Mouse (Mus musculus): ENCODE data around the gene Stxbp4. TPM values are rescaled to one million over a fixed set of nuclear protein-coding genes. Genes with fewer than 3 reads are reported as not detected.

Stxbp4 gene
- total and polyA plus RNA-seq, 3 experiments: 1.8 to 5.2 (median 5.0) TPM

DNA sequence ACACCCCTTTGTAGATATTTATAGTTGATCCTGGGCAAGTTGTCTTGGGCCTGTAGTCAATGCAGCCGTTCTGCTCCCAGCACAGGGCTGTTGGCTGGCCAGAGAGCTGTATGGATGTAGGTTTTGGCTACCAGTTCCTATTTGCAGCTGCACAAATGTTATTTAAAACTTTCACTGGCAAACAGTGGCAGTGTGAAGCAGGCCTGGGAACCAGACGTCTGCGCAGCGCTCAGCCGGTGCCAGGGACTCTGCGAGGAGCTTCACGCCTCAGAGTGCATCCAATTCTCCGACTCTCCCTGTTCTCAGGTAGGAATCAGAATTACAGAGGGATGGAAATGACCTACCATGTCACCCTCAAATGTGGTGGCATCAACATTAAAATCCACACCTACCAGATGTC is 150.2 kb downstream of the Stxbp4 start:
- no peaks in the 10 kb centered on the region for H3K27me3 ChIP-seq (ENCODE audit: control insufficient read depth, insufficient read depth, low read length)
- WGBS: 83% methylated on average over 8 of the region's 8 CpGs
- no peaks in the 10 kb centered on the region for H3K36me3 ChIP-seq (ENCODE audit: control insufficient read depth, insufficient read depth, low read length)
- H3K4me3 ChIP-seq: no peak overlapping the region
- TF ChIP-seq EP300 (IDR thresholded peaks at IDR 0.05; ENCODE audit: insufficient read depth, low read depth, low read length) (no peak), CTCF (IDR thresholded peaks at IDR 0.05) (no peak), POLR2A (IDR thresholded peaks at IDR 0.05; ENCODE audit: insufficient read depth, low read depth, low read length) (no peak)
- no peaks in the 10 kb centered on the region for H3K4me1 ChIP-seq (ENCODE audit: control insufficient read depth, insufficient read depth, low read length)
- no peak overlapping the region for H3K27ac ChIP-seq
- no peak overlapping the region for H3K9ac ChIP-seq (ENCODE audit: low read depth, low read length)
- intact Hi-C loops (cut with DNase I): no loop called here
- no peaks in the 10 kb centered on the region for H3K79me2 ChIP-seq (replicated peaks; ENCODE audit: control insufficient read depth, insufficient read depth, low read length)
- DNase-seq: no peak

DNA sequence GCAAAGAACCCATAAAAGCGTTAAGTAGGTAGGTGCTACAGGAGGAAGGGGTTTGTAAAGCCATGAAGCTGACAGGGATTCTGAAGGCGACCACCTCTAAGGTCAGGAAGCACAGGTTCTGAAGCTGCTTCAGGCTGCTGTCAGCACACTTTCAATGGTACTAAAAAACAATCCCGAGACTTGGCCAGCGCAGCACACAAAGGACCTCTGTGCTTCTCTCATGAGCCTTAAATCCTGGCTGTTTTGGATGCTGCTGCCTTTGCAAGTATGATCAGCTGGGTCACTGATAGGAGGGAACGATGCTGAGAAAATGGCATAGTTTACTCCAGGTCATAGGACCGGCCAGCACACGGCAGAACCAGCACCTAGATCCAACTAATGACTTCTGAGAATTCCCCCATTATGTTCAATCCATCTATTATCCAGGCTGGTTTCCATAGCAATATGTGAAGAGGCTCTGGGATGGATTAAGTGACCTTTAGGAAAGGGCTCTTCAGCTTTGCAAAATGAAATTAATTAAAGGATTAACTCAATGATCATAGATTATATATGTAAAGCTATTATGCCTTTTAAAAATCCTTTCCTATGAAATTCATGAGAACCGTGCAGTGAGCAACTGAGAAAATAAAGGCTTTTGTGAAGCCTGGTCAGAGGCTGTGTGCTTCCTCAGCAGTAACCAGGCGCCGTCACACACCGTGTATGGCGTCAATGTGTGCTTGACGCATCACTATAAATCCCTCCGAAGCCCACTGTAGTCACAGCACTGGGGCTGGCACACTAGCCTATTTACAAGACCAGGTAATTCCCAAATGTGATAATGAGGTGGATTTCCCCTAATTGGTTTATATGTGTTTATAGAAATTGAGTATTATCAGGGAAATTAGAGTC is 152.9 kb downstream of the Stxbp4 start:
- Histone ChIP-seq H3K4me3 (no peak overlapping the region), H3K9ac (ENCODE audit: low read depth, low read length) (no peak overlapping the region), H3K27me3 (ENCODE audit: control insufficient read depth, insufficient read depth, low read length) (no peaks in the 10 kb centered on the region), H3K4me1 (ENCODE audit: control insufficient read depth, insufficient read depth, low read length) (no peaks in the 10 kb centered on the region), H3K36me3 (ENCODE audit: control insufficient read depth, insufficient read depth, low read length) (no peaks in the 10 kb centered on the region), H3K27ac (no peak overlapping the region), H3K79me2 (replicated peaks; ENCODE audit: control insufficient read depth, insufficient read depth, low read length) (no peaks in the 10 kb centered on the region)
- no peak for DNase-seq
- WGBS: 88% methylated on average over 14 of the region's 14 CpGs
- TF ChIP-seq CTCF (IDR thresholded peaks at IDR 0.05) (no peak), EP300 (IDR thresholded peaks at IDR 0.05; ENCODE audit: insufficient read depth, low read depth, low read length) (no peak)
- intact Hi-C loops (cut with DNase I): no loop called here

GRCm38 (mm10) chr11:90483766-90484165 is 154.1 kb downstream of the Stxbp4 start:
- Histone ChIP-seq H3K79me2 (replicated peaks; ENCODE audit: control insufficient read depth, insufficient read depth, low read length) (no peaks in the 10 kb centered on the region), H3K4me1 (ENCODE audit: control insufficient read depth, insufficient read depth, low read length) (no peaks in the 10 kb centered on the region), H3K27ac (no peak overlapping the region), H3K27me3 (ENCODE audit: control insufficient read depth, insufficient read depth, low read length) (no peaks in the 10 kb centered on the region), H3K4me3 (no peak overlapping the region), H3K9ac (ENCODE audit: low read depth, low read length) (no peak overlapping the region), H3K36me3 (ENCODE audit: control insufficient read depth, insufficient read depth, low read length) (no peaks in the 10 kb centered on the region)
- no peak for TF ChIP-seq EP300 (IDR thresholded peaks at IDR 0.05; ENCODE audit: insufficient read depth, low read depth, low read length)
- no peak for TF ChIP-seq CTCF (IDR thresholded peaks at IDR 0.05)
- no peak for TF ChIP-seq POLR2A (IDR thresholded peaks at IDR 0.05; ENCODE audit: insufficient read depth, low read depth, low read length)
- DNase-seq: no peak
- WGBS: 86% methylated on average over 3 of the region's 3 CpGs
- intact Hi-C loops (cut with DNase I): no loop called here

DNA sequence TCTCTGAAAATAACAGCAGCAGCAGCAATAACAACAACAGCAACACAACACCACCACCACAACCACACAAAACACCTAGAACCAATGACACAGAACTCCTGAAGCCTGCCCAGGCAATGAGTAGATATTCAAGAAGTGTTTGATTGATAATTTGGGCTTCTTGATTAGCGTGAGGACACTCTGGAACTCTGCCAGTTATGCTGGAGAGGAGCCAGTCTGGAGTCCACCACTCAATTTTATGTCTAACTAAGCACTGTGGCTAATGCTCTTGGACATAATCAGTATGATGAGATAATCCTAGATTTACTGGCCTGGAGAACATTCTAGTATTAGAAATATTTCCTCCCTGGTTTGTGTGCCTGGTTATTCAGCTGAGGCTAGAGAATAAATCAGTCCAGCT is 156.1 kb downstream of the Stxbp4 start:
- intact Hi-C loops (cut with DNase I): no loop called here
- 35% methylated on average over 1 of the region's 1 CpGs for WGBS
- Histone ChIP-seq H3K36me3 (ENCODE audit: control insufficient read depth, insufficient read depth, low read length) (no peaks in the 10 kb centered on the region), H3K4me3 (no peak overlapping the region), H3K9ac (ENCODE audit: low read depth, low read length) (no peak overlapping the region), H3K79me2 (replicated peaks; ENCODE audit: control insufficient read depth, insufficient read depth, low read length) (no peaks in the 10 kb centered on the region), H3K27me3 (ENCODE audit: control insufficient read depth, insufficient read depth, low read length) (no peaks in the 10 kb centered on the region), H3K27ac (no peak overlapping the region), H3K4me1 (ENCODE audit: control insufficient read depth, insufficient read depth, low read length) (no peaks in the 10 kb centered on the region)
- TF ChIP-seq POLR2A (IDR thresholded peaks at IDR 0.05; ENCODE audit: insufficient read depth, low read depth, low read length) (no peak), CTCF (IDR thresholded peaks at IDR 0.05) (no peak), EP300 (IDR thresholded peaks at IDR 0.05; ENCODE audit: insufficient read depth, low read depth, low read length) (no peak)
- no peak for DNase-seq

DNA sequence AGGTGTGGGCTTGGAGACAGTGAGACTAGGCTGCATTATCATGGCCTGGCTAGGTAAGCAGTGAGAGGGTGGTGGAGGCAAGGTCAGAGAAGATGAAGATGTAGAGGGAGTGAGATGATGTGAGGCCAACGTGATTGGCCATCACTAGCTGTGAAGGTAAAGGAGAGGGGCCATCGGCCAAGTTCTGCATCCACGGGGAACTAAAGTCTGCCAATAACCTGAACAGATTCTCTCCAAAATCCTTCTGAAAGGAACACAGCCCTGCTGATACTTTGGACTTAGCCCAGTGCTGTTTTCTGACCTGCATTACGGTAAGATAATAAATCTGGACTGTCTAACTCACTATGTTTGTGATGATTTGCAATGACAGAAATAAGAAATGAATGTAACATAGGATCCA is 167.6 kb downstream of the Stxbp4 start:
- H3K79me2 ChIP-seq (replicated peaks; ENCODE audit: control insufficient read depth, insufficient read depth, low read length): no peaks in the 10 kb centered on the region

DNA sequence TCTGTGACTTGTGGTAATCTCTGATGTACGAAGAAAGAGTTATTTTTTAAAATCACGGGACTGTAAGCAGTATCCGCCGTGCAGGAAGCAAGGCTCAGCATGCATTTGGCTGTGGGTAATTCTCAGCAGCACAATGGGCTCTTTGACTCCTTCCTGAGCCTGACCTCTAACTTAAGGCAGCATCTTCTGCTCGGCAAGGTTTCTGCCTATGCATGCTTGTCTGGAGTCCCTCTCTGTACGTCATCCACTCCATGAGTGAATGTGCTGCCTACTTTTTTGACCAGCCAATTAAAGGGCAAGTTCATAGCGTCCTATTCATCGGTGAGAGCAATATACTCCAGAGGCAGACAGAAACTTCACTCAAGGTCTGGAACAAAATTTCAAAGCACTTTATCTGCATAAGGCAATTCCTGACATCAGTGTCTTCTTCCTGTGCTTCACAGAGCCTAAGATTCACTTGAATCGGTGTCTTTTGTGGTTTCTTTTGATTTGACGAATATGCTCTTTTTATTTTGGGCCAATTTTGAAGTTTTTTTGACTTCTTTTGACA is 173.8 kb downstream of the Stxbp4 start:
- WGBS: 67% methylated on average over 10 of the region's 10 CpGs
- no peak overlapping the region for H3K9ac ChIP-seq (ENCODE audit: low read depth, low read length)
- H3K4me3 ChIP-seq: no peak overlapping the region
- H3K4me1 ChIP-seq (ENCODE audit: control insufficient read depth, insufficient read depth, low read length): no peaks in the 10 kb centered on the region
- H3K79me2 ChIP-seq (replicated peaks; ENCODE audit: control insufficient read depth, insufficient read depth, low read length): no peaks in the 10 kb centered on the region
- DNase-seq: no peak
- H3K27ac ChIP-seq: no peak overlapping the region
- no peak for TF ChIP-seq EP300 (IDR thresholded peaks at IDR 0.05; ENCODE audit: insufficient read depth, low read depth, low read length)
- TF ChIP-seq CTCF (IDR thresholded peaks at IDR 0.05): no peak
- TF ChIP-seq POLR2A (IDR thresholded peaks at IDR 0.05; ENCODE audit: insufficient read depth, low read depth, low read length): no peak
- intact Hi-C loops (cut with DNase I): no loop called here
- H3K27me3 ChIP-seq (ENCODE audit: control insufficient read depth, insufficient read depth, low read length): no peaks in the 10 kb centered on the region
- no peaks in the 10 kb centered on the region for H3K36me3 ChIP-seq (ENCODE audit: control insufficient read depth, insufficient read depth, low read length)

More for the DNA sequence above, 167.6 kb downstream of the Stxbp4 start:
- H3K4me3 ChIP-seq: no peak overlapping the region
- H3K4me1 ChIP-seq (ENCODE audit: control insufficient read depth, insufficient read depth, low read length): no peaks in the 10 kb centered on the region
- no peak for DNase-seq
- no peak overlapping the region for H3K27ac ChIP-seq
- no peaks in the 10 kb centered on the region for H3K36me3 ChIP-seq (ENCODE audit: control insufficient read depth, insufficient read depth, low read length)
- intact Hi-C loops (cut with DNase I): no loop called here
- H3K27me3 ChIP-seq (ENCODE audit: control insufficient read depth, insufficient read depth, low read length): no peaks in the 10 kb centered on the region
- no peak for TF ChIP-seq POLR2A (IDR thresholded peaks at IDR 0.05; ENCODE audit: insufficient read depth, low read depth, low read length)
- no peak for TF ChIP-seq CTCF (IDR thresholded peaks at IDR 0.05)
- TF ChIP-seq EP300 (IDR thresholded peaks at IDR 0.05; ENCODE audit: insufficient read depth, low read depth, low read length): no peak
- H3K9ac ChIP-seq (ENCODE audit: low read depth, low read length): no peak overlapping the region
- WGBS: 93% methylated on average over 4 of the region's 4 CpGs
